Mouse (Mus musculus): ENCODE measurements around the gene Tgm6. TPM values are rescaled to one million over a fixed set of nuclear protein-coding genes. Genes with fewer than 3 reads are reported as not detected.

The Tgm6 gene
- polyA plus RNA-seq, 1 experiment, result 0.17 TPM

DNA sequence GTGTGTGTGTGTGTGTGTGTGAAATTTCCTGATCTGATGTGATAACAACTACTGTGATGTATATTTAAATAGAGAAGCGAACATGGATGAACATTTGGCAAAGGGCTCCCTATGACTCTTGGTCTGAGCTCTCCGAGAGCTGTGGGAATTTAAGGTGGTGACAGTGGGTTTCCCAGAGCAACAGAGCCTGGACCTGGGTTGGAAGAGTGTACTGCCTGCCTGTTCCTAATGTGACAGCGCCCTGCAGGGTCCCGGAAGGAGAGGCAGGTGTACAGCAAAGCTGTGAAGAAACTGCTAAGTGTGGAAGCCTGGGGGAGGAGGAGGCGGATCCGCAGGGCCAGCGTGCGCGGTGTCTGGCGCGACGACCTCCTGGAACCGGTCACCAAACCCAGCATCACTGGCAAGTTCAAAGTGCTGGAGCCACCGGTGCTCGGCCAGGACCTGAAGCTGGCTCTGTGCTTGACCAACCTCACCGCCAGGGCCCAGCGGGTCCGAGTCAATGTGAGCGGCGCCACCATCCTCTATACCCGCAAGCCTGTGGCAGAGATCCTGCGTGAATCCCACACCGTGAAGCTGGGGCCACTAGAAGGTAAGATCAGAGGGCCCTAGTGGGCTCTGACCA, 32.6 kb downstream of the Tgm6 start:
- Histone ChIP-seq H3K4me1 (ENCODE audit: control insufficient read depth, insufficient read depth, low read length) (no peaks in the 10 kb centered on the region), H3K27ac (ENCODE audit: insufficient read depth, low read length) (no peak overlapping the region), H3K4me3 (ENCODE audit: insufficient read depth, low read length) (no peak overlapping the region)
- TF ChIP-seq POLR2A (IDR thresholded peaks at IDR 0.05; ENCODE audit: extremely low read depth, insufficient read depth, low read length), result no peak
- no peak for TF ChIP-seq CTCF (IDR thresholded peaks at IDR 0.05; ENCODE audit: extremely low read depth, insufficient read depth, low read length)

DNA sequence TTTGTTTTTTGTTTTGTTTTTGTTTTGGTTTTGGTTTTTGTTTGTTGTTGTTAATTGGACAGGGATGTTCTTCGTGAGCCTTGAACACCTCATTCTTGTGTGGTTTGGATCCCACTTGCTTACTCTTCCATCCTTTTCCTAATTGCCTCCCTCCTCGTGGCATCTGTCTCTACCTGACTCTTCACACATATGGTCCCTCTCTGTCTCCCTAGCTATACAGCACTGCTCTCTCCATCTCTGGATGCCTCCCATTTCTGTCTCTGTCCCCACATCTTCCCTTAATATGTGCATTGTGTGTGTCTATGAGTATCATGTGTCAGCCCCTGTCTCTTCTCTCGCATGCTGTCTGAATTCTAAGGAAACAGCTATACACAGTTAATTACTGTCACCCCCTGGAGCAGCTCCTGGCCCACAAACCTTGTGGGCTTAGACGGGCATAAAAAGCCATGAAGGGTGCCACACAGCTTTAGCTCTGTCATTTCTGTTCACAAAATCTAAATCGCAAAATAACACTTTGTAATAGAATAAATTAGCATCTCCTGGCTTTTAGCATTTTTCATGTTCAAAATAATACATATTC, 34.0 kb downstream of the Tgm6 start:
- TF ChIP-seq CTCF (IDR thresholded peaks at IDR 0.05; ENCODE audit: extremely low read depth, insufficient read depth, low read length) (no peak), POLR2A (IDR thresholded peaks at IDR 0.05; ENCODE audit: extremely low read depth, insufficient read depth, low read length) (no peak)
- H3K27ac ChIP-seq (ENCODE audit: insufficient read depth, low read length), result no peak overlapping the region
- no peak overlapping the region for H3K4me3 ChIP-seq (ENCODE audit: insufficient read depth, low read length)
- no peaks in the 10 kb centered on the region for H3K4me1 ChIP-seq (ENCODE audit: control insufficient read depth, insufficient read depth, low read length)

DNA sequence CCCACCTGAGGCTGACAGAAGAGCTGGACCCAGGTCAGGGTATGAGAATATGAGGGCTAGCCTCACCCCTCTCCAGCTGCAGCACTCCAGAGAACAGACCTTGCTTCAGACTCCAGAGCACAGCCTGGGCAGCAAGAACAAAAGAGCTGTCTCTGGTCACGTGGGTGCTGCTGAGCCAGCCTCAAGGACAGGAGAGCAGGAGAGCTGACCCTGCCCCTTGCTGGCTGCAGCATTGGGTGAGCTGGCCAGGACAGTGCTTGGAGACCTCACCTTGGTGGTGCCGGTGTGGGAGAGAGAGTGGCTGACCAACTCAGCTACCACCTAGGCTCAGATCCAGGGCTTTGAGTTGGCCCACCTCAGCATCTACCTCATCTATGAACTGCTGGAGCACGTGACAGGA, 43.0 kb downstream of the Tgm6 start:
- TF ChIP-seq CTCF (IDR thresholded peaks at IDR 0.05; ENCODE audit: extremely low read depth, insufficient read depth, low read length) (no peak), POLR2A (IDR thresholded peaks at IDR 0.05; ENCODE audit: extremely low read depth, insufficient read depth, low read length) (no peak)

DNA sequence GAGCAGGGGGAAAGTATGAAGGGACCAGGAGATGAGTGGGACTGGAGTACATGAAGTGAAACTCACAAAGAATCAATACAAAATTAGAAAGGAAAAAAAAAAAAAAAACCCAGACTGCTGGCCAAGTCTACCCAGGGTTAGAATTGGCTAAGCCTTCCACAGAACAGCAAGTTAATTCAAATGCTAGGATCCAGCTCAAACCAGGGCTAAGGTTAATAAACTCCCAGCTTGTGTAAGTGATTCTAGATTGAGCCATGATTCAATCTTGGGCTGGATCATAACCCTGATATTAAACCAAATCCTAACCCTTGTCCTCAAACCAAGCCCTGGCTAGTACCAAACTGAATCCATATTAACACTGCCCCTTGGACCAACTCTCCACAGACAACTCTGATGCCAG, 43.6 kb downstream of the Tgm6 start:
- Histone ChIP-seq H3K27ac (ENCODE audit: insufficient read depth, low read length) (no peak overlapping the region), H3K4me3 (ENCODE audit: insufficient read depth, low read length) (no peak overlapping the region), H3K4me1 (ENCODE audit: control insufficient read depth, insufficient read depth, low read length) (no peaks in the 10 kb centered on the region)
- no peak for TF ChIP-seq CTCF (IDR thresholded peaks at IDR 0.05; ENCODE audit: extremely low read depth, insufficient read depth, low read length)

More for the DNA sequence above, 43.0 kb downstream of the Tgm6 start:
- no peak overlapping the region for H3K4me3 ChIP-seq (ENCODE audit: insufficient read depth, low read length)
- H3K4me1 ChIP-seq (ENCODE audit: control insufficient read depth, insufficient read depth, low read length), result no peaks in the 10 kb centered on the region
- no peak overlapping the region for H3K27ac ChIP-seq (ENCODE audit: insufficient read depth, low read length)

DNA sequence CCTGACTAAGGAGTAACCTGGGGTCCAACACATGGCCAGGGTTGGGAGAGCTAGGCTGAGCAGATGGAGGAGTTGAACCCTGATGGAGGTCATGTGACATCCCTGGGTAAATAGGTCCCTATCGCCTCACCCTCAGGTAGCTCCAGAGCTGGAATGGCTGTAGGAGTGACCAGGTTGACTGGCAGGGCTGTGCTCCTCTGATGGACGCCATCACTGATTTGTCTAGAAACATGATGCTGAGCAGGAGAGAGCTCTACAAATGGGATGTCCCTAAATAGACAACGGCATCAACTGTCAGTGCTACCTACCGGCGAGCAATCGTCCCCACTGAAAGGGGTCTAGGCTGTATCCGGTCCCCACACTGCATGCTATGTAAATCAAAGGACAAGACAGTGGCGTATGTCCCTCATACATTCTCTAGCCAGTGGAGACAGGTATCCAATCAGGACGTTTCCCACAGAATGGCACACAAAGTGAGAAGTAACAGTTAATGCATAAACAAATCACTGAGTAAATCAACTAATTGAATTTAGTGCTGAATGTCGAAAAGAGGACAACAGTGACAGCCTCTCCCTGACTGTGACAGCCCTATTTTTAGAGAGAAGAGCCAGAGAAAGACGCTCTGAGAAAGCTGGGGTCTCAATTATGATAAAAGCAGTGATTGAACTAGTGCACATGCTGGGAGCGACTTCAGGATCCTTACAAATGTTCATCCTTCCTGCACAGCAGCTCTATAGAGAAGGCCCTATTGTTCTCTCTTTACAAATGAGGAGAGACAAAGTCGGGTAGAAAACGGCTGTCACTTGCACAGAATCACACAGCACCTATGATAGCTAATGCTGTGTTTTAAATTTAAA, 45.2 kb downstream of the Tgm6 start:
- TF ChIP-seq CTCF (IDR thresholded peaks at IDR 0.05; ENCODE audit: extremely low read depth, insufficient read depth, low read length) (no peak), POLR2A (IDR thresholded peaks at IDR 0.05; ENCODE audit: extremely low read depth, insufficient read depth, low read length) (no peak)
- H3K27ac ChIP-seq (ENCODE audit: insufficient read depth, low read length), result no peak overlapping the region
- no peak overlapping the region for H3K4me3 ChIP-seq (ENCODE audit: insufficient read depth, low read length)
- no peaks in the 10 kb centered on the region for H3K4me1 ChIP-seq (ENCODE audit: control insufficient read depth, insufficient read depth, low read length)

DNA sequence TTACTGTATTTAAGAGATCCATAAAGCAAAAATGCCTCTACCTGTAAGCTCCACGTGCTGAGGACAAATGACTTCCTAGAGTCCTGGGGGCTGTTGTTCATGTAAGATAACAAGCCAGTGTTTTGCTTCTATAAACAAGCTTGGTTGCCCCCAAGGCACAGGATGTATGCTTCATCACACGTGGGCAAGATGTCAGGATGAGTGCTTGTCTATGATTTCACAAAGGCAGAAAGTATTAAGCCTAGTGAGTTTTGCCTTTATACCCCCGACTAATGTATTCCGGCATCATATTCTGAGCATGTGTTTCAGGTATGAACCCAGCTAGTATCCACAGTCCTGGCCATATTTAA, 45.8 kb downstream of the Tgm6 start:
- H3K4me3 ChIP-seq (ENCODE audit: insufficient read depth, low read length), result no peak overlapping the region
- TF ChIP-seq POLR2A (IDR thresholded peaks at IDR 0.05; ENCODE audit: extremely low read depth, insufficient read depth, low read length), result no peak
- no peak for TF ChIP-seq CTCF (IDR thresholded peaks at IDR 0.05; ENCODE audit: extremely low read depth, insufficient read depth, low read length)
- H3K27ac ChIP-seq (ENCODE audit: insufficient read depth, low read length), result no peak overlapping the region
- H3K4me1 ChIP-seq (ENCODE audit: control insufficient read depth, insufficient read depth, low read length), result no peaks in the 10 kb centered on the region

DNA sequence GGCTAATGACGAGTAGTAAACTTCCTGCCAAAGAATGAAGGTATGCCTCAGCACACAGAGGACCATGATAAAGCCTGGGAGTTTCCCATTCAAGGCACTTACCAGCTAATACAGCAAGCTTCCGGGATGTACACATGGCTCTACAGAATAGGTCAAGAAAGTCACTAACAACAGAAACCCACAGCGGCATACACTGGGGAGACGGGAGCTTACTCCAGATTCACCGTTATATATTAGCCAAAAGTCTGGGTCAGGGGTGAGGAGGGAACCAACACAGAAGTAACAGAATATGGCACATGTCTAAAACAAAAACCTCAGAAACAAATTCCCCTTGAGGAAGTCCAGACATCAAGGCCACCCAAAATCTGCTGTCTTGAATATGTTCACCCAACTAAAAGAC, 50.5 kb downstream of the Tgm6 start:
- no peak for TF ChIP-seq CTCF (IDR thresholded peaks at IDR 0.05; ENCODE audit: extremely low read depth, insufficient read depth, low read length)
- TF ChIP-seq POLR2A (IDR thresholded peaks at IDR 0.05; ENCODE audit: extremely low read depth, insufficient read depth, low read length), result no peak
- H3K4me1 ChIP-seq (ENCODE audit: control insufficient read depth, insufficient read depth, low read length), result no peaks in the 10 kb centered on the region
- no peak overlapping the region for H3K27ac ChIP-seq (ENCODE audit: insufficient read depth, low read length)
- H3K4me3 ChIP-seq (ENCODE audit: insufficient read depth, low read length), result no peak overlapping the region

DNA sequence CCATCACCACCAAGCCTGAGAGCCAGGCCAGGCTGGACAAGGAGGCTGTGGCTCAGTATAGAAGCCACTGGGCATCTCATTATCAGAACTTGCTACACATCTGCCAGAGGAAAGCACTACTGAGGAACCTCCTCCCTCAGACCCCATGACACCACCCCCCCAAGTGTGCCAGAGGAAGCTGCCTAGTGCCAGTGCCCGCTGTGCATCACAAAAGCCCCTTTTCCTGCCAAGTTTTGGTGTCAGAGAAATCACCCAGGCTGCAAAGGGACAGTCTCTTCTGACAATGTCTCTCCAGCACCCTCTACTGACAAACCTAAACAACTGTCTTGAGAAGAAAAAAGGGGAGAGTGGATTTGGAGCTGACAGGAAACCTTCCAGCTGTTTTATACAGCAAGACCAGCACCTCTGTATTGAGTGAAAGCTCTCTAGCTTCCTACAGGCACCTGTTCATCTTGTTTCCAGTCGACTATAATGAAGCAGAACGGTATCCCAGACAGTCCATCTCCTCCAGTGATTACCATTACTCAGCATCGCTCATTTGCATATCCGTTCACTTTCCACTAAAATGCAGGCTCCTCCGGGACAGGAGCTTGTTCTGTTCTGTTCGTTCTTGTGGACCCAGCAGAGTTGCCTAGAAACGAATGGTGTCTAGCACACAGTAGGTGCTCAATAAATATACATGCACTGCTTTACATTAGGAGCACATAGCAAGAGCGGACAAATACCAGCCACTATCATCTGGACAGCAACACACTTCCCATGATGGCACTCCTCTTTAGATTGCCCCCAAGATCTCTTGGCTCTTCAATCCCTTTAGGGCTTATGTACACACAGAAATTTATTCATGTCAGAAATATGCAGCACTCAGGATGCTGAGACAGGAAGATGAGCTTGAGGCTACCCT, 54.3 kb downstream of the Tgm6 start:
- H3K27ac ChIP-seq (ENCODE audit: insufficient read depth, low read length), result no peak overlapping the region
- H3K4me1 ChIP-seq (ENCODE audit: control insufficient read depth, insufficient read depth, low read length), result no peaks in the 10 kb centered on the region; the same call in 1 of the 2 replicates
- TF ChIP-seq POLR2A (IDR thresholded peaks at IDR 0.05; ENCODE audit: extremely low read depth, insufficient read depth, low read length) (no peak), CTCF (IDR thresholded peaks at IDR 0.05; ENCODE audit: extremely low read depth, insufficient read depth, low read length) (peak; percentile 62)
- no peak overlapping the region for H3K4me3 ChIP-seq (ENCODE audit: insufficient read depth, low read length)

DNA sequence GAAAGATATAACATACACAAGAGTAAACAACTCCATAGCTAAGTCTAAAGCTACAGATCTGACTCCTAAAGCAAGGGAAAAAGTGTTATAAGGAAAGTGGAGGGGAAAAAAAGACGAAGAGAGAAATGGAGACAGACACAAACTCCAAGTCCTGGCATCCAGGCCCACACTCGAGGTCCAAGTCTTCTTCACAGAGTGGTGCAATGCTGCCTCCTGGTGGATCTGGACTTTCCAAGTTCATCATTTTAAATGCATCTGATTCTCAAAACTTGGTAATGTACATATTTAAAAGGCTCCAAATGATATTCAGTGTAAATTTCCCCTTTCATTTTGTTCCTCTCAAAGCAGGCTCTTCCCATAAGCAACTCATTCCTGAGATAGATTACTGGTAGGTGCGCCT, 55.6 kb downstream of the Tgm6 start:
- TF ChIP-seq CTCF (IDR thresholded peaks at IDR 0.05; ENCODE audit: extremely low read depth, insufficient read depth, low read length), result peak; percentile 84
- no peak for TF ChIP-seq POLR2A (IDR thresholded peaks at IDR 0.05; ENCODE audit: extremely low read depth, insufficient read depth, low read length)
- Histone ChIP-seq H3K4me1 (ENCODE audit: control insufficient read depth, insufficient read depth, low read length) (no peaks in the 10 kb centered on the region; the same call in 1 of the 2 replicates), H3K27ac (ENCODE audit: insufficient read depth, low read length) (no peak overlapping the region), H3K4me3 (ENCODE audit: insufficient read depth, low read length) (no peak overlapping the region)
